Mouse (Mus musculus): ENCODE measurements around the gene Scn2b.

Scn2b gene

DNA sequence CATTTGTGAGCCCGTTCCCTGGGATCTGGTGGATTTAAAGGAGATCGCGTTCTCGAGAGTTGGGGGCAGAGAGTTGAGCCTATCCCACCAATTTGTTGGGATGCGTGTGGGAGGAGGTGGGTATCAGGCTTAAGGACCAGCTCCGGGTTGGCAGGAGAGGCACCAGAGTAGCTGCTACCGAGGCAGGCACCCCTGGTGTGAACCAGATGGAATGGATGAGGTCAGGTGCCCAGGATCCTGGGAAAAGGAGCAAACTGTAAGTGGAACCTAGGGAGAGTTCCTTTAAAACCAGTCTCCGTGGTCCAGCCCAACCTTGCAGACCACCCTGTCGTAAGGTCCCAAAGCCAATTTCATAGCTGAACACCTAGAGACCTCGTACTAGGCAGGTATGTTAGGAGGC, 970 bp downstream of the Scn2b start:
- in situ Hi-C loops (cut with MboI; ENCODE audit: low pct_unique_long_range_greater_than_20kb in 1 of 2, low sequenced_read_pairs in 2 of 2, unreplicated experiment in 1 of 2), result no loop called here

DNA sequence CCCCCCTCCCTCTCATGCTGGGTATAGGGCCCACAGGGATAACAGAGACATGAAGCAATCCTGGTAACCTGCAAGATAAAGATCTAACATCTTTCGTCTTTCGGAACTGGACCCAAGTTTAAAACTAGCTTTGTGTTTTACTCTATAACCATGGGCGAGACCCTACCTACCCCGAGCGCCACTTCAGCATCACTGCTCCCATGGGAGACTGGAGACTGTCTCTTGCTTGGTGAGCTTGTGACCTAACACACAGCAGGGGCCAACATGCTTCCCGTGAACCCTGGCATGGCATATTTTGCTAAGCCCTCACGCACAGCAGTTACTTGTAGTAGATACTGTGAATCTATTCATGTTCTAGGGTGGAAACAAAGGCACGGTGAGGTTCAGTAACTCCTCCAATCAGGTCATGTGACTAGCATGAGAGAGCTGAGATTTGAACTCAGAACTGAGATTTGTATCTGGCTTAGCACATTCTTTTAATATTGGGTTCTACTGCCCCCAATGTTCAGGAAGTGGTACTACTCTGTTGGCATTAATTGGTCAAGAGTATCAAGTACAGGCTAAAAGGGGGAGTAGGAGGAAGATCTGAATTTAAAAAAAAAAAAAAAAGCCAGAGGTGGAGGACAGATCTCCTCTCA, 1.9 kb downstream of the Scn2b start:
- in situ Hi-C loops (cut with MboI; ENCODE audit: low pct_unique_long_range_greater_than_20kb in 1 of 2, low sequenced_read_pairs in 2 of 2, unreplicated experiment in 1 of 2), result no loop called here

DNA sequence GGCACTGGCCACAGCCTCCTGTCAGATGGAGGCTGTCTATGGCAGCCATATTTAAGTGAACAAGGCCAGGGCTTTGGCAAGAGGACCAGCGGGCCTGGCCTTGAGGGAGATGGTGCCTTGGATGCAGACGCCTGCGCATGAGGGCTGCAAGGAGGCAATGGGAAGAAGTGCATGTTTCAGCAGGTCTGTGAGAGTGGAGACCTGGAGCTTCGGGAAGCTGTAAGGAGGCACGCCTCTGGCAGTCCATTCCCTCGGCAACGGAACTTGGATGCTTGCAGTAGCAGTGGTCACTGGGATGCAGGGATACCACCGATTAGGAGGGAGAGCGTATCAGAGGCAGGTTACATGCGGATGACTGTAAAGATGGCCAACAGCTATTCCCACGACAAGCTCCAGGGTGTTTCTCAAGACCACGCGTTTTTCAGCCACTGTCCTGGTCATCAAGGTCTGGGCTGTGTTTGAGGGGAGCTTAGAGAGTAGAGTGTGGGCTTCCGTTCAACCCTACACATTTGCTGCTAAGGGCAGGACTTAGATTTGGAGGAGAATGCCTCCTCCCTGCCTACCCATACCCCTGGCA, 2.5 kb downstream of the Scn2b start:
- in situ Hi-C loops (cut with MboI; ENCODE audit: low pct_unique_long_range_greater_than_20kb in 1 of 2, low sequenced_read_pairs in 2 of 2, unreplicated experiment in 1 of 2), result loop anchor here in 1 of 2 experiments (5.0 kb wide), 1 partner anchor 93 kb away; no protein-coding TSS in a partner anchor

DNA sequence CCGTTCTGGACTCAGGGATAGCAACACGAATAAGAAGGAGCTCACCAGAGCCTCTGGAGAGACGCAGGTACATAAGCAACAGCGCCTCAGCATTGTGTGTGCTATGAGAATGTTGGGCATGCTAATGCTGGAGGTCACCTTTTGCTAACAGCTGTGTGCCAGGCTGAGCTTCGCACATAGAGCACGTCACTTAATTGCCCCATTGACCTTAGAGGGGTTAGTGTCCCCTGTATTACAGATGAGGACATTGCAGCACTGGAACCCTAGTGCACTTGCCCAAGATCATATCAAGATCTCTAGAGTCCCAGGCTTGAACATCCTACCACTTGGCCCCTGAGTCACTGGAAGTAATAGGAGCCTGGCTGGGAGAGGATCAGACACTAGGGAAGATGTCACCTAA, 3.0 kb downstream of the Scn2b start:
- in situ Hi-C loops (cut with MboI; ENCODE audit: low pct_unique_long_range_greater_than_20kb in 1 of 2, low sequenced_read_pairs in 2 of 2, unreplicated experiment in 1 of 2), result loop anchor here in 1 of 2 experiments (5.0 kb wide), 1 partner anchor 93 kb away; no protein-coding TSS in a partner anchor

DNA sequence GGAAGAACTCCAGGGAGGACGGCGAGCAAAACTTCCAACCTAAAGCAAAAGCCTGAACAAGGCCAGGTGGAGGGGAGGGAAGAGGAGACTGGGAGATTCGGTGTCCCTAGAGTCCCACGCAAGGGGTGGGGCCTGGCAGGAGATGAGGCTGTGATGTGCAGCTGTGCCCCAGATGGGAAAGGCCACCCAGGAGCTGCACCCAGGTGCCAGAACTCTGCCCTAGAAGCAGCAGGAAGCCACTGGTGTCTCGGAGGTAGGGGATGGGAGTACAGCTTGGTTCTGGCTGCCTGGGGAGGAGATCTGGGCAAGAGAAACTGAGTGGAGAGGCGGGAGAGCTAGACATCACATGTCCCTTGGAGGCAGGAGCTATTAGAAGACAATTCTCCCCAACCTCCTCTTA, 3.4 kb downstream of the Scn2b start:
- in situ Hi-C loops (cut with MboI; ENCODE audit: low pct_unique_long_range_greater_than_20kb in 1 of 2, low sequenced_read_pairs in 2 of 2, unreplicated experiment in 1 of 2), result loop anchor here in 1 of 2 experiments (5.0 kb wide), 1 partner anchor 94 kb away; no protein-coding TSS in a partner anchor

DNA sequence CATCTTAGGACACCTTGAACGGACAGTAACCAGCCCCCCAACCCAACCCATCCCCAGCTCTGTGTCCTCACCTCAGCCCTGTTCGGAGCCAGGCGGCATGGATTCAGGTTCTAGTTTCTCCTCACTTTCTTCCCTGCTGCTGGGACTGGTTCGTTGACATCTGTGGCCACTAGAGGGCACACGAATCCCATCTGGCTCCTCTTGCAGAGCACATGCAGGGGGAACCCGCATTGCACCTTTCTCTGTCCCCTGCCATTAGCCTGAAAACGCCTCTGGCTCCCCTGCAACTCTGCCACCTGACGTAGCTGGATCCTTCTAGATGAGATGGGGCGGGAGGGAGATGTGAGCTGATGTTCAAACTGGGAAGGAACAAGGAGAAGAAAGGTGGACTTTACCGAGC, 4.2 kb downstream of the Scn2b start:
- in situ Hi-C loops (cut with MboI; ENCODE audit: low pct_unique_long_range_greater_than_20kb in 1 of 2, low sequenced_read_pairs in 2 of 2, unreplicated experiment in 1 of 2), result loop anchor here in 1 of 2 experiments (5.0 kb wide), 1 partner anchor 94 kb away; no protein-coding TSS in a partner anchor

DNA sequence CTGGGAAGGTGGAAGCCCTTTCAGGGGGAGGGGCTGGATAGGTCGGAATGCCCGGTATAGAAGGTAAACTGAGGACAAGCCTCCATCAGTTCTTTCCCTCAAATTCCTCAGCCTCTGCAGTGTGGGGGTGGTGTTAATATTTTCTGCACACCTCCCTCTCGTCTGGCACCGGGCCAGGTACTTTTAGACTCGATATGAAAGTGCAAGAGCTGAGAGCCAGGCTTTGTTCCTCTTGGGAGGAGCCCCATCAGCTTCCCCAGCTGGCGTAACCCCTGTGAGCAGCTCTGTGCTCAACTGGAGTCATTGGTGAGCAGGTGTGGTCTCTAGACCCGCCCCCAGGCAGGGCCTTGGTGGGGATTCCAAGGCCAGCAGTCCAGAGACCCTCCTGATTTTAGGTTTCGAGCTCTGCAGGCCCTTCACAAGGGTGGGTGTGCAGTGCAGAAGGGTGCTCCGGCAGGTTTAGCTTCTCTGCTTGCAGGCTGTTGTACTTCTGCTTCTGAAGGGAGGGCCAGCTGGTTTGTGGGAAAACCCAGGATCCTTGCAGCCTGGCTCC, 4.7 kb downstream of the Scn2b start:
- in situ Hi-C loops (cut with MboI; ENCODE audit: low pct_unique_long_range_greater_than_20kb in 1 of 2, low sequenced_read_pairs in 2 of 2, unreplicated experiment in 1 of 2), result loop anchor here in 1 of 2 experiments (5.0 kb wide), 1 partner anchor 95 kb away; no protein-coding TSS in a partner anchor

DNA sequence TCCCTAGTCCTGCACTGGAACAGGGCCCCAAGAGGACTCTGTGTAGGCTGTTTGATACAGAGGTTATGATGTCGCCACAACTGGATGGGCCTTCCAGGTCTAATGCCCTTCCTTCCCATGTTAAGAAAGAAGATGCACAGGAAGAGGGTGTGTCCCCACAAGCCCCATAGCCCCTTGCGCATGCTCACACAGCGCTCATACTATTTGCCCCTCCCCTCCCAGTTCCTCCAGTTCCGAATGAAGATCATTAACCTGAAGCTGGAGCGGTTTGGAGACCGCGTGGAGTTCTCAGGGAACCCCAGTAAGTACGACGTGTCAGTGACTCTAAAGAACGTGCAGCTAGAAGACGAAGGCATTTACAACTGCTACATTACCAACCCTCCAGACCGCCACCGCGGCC, 7.6 kb downstream of the Scn2b start:
- in situ Hi-C loops (cut with MboI; ENCODE audit: low pct_unique_long_range_greater_than_20kb in 1 of 2, low sequenced_read_pairs in 2 of 2, unreplicated experiment in 1 of 2), result loop anchor here in 1 of 2 experiments (25.0 kb wide), 1 partner anchor 663 kb away; the partner anchor contains the start of gene Upk2

DNA sequence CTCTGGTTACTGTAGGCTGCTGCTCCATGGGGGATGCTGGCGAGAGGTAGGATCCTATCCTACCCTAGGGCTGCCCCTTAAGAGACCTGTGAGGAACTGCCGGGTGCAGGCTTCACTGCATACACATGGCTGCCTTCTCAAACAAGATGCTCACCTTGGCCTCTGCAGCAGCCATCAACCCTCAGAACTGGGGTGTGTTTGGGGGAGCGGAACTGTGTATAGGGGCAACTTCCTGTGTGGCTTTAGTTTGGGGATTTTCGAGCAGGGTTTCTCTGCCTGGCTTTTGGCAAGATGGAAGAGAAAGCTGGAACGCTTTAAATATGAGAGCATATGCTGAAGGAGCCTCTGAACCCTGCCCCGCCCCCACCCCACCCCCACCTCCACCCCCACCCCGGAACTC, 9.4 kb downstream of the Scn2b start:
- in situ Hi-C loops (cut with MboI; ENCODE audit: low pct_unique_long_range_greater_than_20kb in 1 of 2, low sequenced_read_pairs in 2 of 2, unreplicated experiment in 1 of 2), result loop anchor here in 1 of 2 experiments (25.0 kb wide), 1 partner anchor 665 kb away; the partner anchor contains the start of gene Upk2

DNA sequence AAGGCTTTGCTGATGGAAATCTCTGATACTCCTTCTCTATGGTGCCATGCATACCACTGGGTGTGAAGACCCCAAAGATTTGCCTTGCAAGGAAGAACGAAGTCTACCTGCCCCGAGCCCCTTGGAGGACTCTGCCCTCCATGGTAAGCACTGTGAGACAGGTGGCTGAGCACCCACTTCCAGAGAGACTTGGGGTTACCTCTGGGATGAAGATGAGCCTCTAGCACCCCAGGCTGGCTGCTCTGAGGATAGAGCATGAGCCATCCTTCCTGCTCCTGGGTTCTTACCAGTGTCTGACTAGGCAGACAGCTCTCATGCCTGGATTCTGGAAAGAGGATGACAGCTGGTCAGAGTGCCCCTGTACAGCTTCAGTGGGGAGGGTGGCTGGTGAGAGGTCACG, 12.5 kb downstream of the Scn2b start:
- in situ Hi-C loops (cut with MboI; ENCODE audit: low pct_unique_long_range_greater_than_20kb in 1 of 2, low sequenced_read_pairs in 2 of 2, unreplicated experiment in 1 of 2), result loop anchor here in 1 of 2 experiments (25.0 kb wide), 1 partner anchor 668 kb away; the partner anchor contains the start of gene Upk2

DNA sequence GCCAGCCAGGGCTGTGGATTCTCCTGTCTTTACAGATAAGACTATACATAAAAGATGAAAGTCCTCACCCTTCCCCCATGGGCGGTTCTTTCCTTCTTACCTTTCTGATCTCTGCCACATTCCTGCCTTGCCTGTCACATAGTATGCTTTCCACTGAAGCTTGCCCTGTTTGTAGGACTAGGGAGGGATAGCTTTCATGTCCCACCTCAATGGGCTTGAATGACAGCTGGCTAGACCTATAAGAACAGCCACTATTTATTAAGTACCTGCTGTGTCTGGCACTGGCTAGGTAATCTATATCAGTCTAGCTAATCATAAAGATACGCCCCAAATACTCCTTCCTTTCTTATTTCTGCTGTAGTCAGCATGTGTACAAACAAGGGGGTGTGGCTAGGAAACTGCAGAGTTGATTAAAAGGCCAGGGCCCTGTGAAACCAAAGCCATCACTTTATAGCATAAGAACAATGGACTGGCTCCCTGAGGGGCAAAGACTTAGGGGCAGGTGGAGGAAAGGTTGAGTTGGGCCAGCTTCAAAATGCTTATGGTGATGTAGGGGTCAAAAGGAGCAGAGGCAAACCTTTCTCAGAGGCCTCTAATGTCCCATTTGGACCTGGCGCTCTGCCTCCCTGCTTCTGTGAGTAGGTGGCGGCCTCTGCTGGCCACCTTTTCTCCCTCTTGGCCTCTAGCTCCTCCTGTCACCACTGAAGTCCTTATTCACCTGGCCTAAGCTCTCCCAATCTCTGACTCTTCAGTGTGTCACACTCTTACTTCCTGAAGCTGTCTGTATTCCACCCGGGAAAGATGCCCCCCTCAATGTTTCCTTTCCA, 16.1 kb downstream of the Scn2b start:
- in situ Hi-C loops (cut with MboI; ENCODE audit: low pct_unique_long_range_greater_than_20kb in 1 of 2, low sequenced_read_pairs in 2 of 2, unreplicated experiment in 1 of 2), result loop anchor here in 1 of 2 experiments (25.0 kb wide), 1 partner anchor 671 kb away; the partner anchor contains the start of gene Upk2

DNA sequence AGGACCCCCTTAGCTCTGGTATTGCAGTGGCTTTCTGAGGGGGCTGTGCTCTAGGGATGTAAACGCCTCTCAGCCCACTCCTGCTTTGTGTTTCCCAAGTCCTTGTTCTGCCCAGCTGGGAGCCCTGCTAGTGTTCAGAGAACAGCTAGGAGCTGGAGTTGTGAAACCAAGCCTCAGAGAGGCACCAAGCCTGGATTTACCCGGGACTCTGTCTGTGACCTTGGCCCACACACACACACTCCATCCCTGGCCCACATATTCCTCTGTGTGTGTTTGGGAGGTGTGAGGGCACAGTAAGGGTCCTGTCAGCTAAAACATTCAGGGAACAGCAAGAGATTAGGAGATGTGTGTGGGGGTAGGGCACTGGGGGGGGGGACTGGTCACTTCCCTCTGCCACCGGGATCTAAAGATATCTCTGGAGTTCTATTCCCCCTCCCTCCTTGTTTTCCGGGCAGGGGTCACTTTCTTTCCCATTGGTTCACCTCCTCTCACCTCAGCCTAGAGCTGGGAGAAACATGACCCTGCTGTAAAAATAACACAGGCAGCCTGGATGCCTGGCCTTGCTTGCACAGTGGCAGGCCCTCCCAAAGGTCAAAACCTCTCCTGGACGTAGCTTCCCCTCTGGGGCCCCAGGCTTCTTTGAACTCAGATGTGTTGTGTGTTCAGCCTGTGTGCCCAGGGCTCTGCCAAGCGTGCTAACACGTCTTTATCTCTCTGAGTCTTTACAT, 19.0 kb downstream of the Scn2b start:
- in situ Hi-C loops (cut with MboI; ENCODE audit: low pct_unique_long_range_greater_than_20kb in 1 of 2, low sequenced_read_pairs in 2 of 2, unreplicated experiment in 1 of 2), result loop anchor here in 1 of 2 experiments (25.0 kb wide), 1 partner anchor 674 kb away; the partner anchor contains the start of gene Upk2

DNA sequence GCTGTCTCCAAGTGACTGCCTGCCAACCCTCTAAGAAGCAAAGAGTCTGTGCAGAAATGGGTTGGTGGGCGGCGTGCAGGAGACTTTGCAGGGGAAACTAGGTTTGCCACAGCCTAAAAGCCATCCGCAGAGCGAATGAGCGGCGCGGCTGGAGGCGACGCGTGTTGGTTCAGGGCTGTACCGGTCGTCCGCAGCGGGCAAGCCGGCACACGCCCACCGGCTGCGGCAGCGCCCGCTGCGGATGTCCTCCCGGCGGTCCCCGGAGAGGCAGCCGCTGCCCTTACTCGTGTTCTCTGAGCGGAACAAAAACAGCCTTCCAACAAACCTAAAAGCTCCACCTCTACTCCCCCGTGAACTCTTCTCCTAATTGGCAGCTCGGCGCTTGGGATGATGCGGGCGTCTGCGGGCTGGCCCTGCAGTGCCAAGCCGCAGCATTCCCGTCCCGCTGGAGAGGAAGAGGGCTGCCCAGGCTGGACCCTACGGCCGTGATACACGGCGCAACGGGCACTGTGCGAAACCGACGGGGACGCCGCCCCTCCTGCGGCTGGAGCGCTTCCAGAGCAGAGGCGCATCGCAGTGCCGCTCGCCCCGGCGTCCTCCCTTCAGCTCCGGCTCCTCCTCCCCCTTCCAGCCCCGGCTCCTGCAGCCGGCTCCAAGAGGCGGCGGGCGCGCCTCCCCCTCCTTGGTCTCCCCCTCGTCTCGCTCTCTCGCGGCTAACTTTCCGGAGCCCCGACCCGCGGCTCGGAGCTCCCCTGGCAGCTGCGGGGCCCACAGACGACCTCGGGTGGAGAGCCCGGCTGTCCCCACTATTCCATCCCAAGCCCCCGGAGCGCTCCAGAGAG, 20.8 kb downstream of the Scn2b start, which contains the start of gene Scn4b:
Gene Scn4b (plus strand): TSS at position 205 of the 842 bp plus-strand sequence.
- in situ Hi-C loops (cut with MboI; ENCODE audit: low pct_unique_long_range_greater_than_20kb in 1 of 2, low sequenced_read_pairs in 2 of 2, unreplicated experiment in 1 of 2), result loop anchor here in 1 of 2 experiments (25.0 kb wide), 1 partner anchor 676 kb away; the partner anchor contains the start of gene Upk2

DNA sequence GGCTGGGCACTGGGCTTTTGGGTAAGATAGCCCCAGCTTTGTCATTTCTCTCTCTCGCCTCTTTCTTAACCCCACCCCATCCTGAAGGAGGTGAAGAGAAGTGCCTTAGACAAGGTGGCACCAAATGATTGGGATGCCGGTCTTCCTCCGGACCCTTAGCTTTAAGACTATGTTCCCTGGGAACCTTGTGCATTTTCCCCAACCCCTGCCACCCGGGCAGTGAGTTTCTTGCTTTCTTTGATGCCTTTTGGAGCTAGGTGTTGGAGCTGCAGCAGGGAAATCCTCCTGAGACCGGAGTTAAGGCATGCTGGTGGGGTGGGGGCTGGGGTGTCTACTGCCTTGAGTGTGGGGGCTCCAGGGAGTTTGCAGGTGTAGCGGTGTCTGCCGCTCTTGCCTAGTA, 21.5 kb downstream of the Scn2b start:
- in situ Hi-C loops (cut with MboI; ENCODE audit: low pct_unique_long_range_greater_than_20kb in 1 of 2, low sequenced_read_pairs in 2 of 2, unreplicated experiment in 1 of 2), result loop anchor here in 1 of 2 experiments (25.0 kb wide), 1 partner anchor 677 kb away; the partner anchor contains the start of gene Upk2

DNA sequence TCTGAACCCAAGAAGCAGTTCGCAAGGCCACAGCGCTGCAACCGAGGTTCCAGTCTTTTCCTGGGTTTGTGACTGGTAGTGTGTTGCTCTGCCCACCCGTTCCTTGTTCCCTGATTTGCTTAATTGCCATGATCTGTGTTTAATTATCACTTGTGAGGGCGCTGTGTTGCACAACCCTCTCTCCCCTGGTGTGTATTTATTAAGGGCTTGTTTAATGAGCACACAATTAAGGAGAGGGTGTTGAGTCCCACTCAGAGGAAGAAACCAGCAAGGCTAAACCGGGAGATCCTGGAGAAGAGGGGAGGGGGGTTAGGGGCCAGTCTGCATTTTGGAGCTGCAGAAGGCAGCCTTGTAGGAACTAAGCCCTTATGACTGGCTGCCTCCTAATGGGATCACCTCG, 23.4 kb downstream of the Scn2b start:
- in situ Hi-C loops (cut with MboI; ENCODE audit: low pct_unique_long_range_greater_than_20kb in 1 of 2, low sequenced_read_pairs in 2 of 2, unreplicated experiment in 1 of 2), result loop anchor here (10.0 to 25.0 kb wide), 2 partner anchors 116 to 679 kb away; partner anchors contain the start of gene Upk2 (in 1 of the 2)

DNA sequence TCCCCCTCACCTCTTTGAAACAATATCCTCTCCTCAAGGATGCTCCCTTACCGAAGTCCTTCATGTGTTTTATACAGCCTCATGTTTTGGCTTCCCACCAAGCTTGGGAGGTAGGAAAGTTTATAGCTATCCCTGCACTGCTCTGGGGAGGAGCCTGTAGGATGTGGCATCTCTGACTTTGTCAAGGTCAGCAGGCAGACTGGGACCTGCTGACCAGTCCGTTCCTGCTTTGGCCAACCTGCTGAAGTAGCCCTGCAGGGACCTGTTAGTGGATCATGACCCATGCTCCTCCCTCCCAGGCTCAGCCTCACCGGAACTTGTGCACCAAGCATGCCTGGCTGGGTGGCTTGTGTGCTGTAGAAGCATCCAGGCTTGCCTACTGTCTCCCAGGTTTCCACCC, 25.1 kb downstream of the Scn2b start:
- in situ Hi-C loops (cut with MboI; ENCODE audit: low pct_unique_long_range_greater_than_20kb in 1 of 2, low sequenced_read_pairs in 2 of 2, unreplicated experiment in 1 of 2), result loop anchor here (10.0 to 25.0 kb wide), 2 partner anchors 118 to 680 kb away; partner anchors contain the start of gene Upk2 (in 1 of the 2)

Data from mouse embryonic stem cell (cell line).